Mouse (Mus musculus): ENCODE data around the gene Rpap2. TPM values are rescaled to one million over a fixed set of nuclear protein-coding genes. Genes with fewer than 3 reads are reported as not detected.
A peak's percentile ranks its signal among the peaks of the same experiment; 100 is the strongest.

The Rpap2 gene
- polyA plus RNA-seq, 2 experiments = 2.6 to 6.5 TPM

- DNase-seq (ENCODE audit: low read depth in 3 of 3, low spot score in 3 of 3) (no peak), ATAC-seq (ENCODE audit: insufficient read depth) (no peak)
- H3K4me3 ChIP-seq (ENCODE audit: insufficient read depth in 1 of 2, low read depth in 2 of 2, low read length in 2 of 2) = peak overlapping the region; percentile 42 to 49; a peak in 3 of 4 replicates
- no peaks in the 10 kb centered on the region for H3K36me3 ChIP-seq (replicated peaks; ENCODE audit: control insufficient read depth, insufficient read depth, low read depth)
- 38% methylated on average over 9 of the region's 9 CpGs for WGBS (ENCODE audit: insufficient replicate concordance)
- TF ChIP-seq CTCF (IDR thresholded peaks at IDR 0.05; ENCODE audit: low read depth) (no peak), EP300 (IDR thresholded peaks at IDR 0.05; ENCODE audit: low read depth) (no peak)
- H3K9me3 ChIP-seq (ENCODE audit: control insufficient read depth, low read length) = no peaks in the 10 kb centered on the region
- H3K4me1 ChIP-seq (replicated peaks; ENCODE audit: control insufficient read depth in 2 of 2, insufficient read depth in 2 of 2, low read length in 1 of 2) = peaks cover 0 to 6% of the 10 kb centered on the region in 2 experiments; a peak in 1 of 4 replicates
- H3K27me3 ChIP-seq (ENCODE audit: control insufficient read depth, insufficient read depth, low read length) = peaks cover 13% of the 10 kb centered on the region
- peak overlapping the region; percentile 62 for H3K4me2 ChIP-seq (ENCODE audit: low read depth)
- no peak overlapping the region for H3K27ac ChIP-seq
- H3K9ac ChIP-seq (replicated peaks) = no peak overlapping the region
Observed at GRCm38 (mm10) chr5:107688499-107688866, 91.3 kb downstream of the Rpap2 start.

GRCm38 (mm10) chr5:107695019-107695418 is 97.8 kb downstream of the Rpap2 start:
- Histone ChIP-seq H3K27me3 (ENCODE audit: control insufficient read depth, insufficient read depth, low read length) (no peaks in the 10 kb centered on the region), H3K9ac (replicated peaks) (no peak overlapping the region), H3K9me3 (ENCODE audit: control insufficient read depth, low read length) (no peaks in the 10 kb centered on the region), H3K4me2 (ENCODE audit: low read depth) (no peak overlapping the region), H3K4me3 (ENCODE audit: insufficient read depth in 1 of 2, low read depth in 2 of 2, low read length in 2 of 2) (no peak overlapping the region), H3K27ac (no peak overlapping the region), H3K4me1 (replicated peaks; ENCODE audit: control insufficient read depth in 2 of 2, insufficient read depth in 2 of 2, low read length in 1 of 2) (no peaks in the 10 kb centered on the region), H3K36me3 (replicated peaks; ENCODE audit: control insufficient read depth, insufficient read depth, low read depth) (no peaks in the 10 kb centered on the region)
- TF ChIP-seq EP300 (IDR thresholded peaks at IDR 0.05; ENCODE audit: low read depth) (no peak), CTCF (IDR thresholded peaks at IDR 0.05; ENCODE audit: low read depth) (no peak)
- ATAC-seq (ENCODE audit: insufficient read depth) (no peak), DNase-seq (ENCODE audit: low read depth in 3 of 3, low spot score in 3 of 3) (no peak)
- WGBS (ENCODE audit: insufficient replicate concordance) = 70% methylated on average over 2 of the region's 3 CpGs

GRCm38 (mm10) chr5:107698888-107699287 is 101.7 kb downstream of the Rpap2 start:
- 11% methylated on average over 8 of the region's 8 CpGs for WGBS (ENCODE audit: insufficient replicate concordance)
- Histone ChIP-seq H3K9ac (replicated peaks) (no peak overlapping the region), H3K9me3 (ENCODE audit: control insufficient read depth, low read length) (no peaks in the 10 kb centered on the region), H3K4me2 (ENCODE audit: low read depth) (no peak overlapping the region), H3K36me3 (replicated peaks; ENCODE audit: control insufficient read depth, insufficient read depth, low read depth) (no peaks in the 10 kb centered on the region), H3K4me3 (ENCODE audit: insufficient read depth in 1 of 2, low read depth in 2 of 2, low read length in 2 of 2) (no peak overlapping the region), H3K27ac (no peak overlapping the region), H3K4me1 (replicated peaks; ENCODE audit: control insufficient read depth in 2 of 2, insufficient read depth in 2 of 2, low read length in 1 of 2) (no peaks in the 10 kb centered on the region), H3K27me3 (ENCODE audit: control insufficient read depth, insufficient read depth, low read length) (no peaks in the 10 kb centered on the region)
- no peak for DNase-seq (ENCODE audit: low read depth in 3 of 3, low spot score in 3 of 3)
- no peak for ATAC-seq (ENCODE audit: insufficient read depth)
- no peak for TF ChIP-seq CTCF (IDR thresholded peaks at IDR 0.05; ENCODE audit: low read depth)
- no peak for TF ChIP-seq EP300 (IDR thresholded peaks at IDR 0.05; ENCODE audit: low read depth)

GRCm38 (mm10) chr5:107700873-107701272 is 103.7 kb downstream of the Rpap2 start:
- H3K4me2 ChIP-seq (ENCODE audit: low read depth) = no peak overlapping the region
- 60% methylated on average over 10 of the region's 10 CpGs for whole genome bisulfite sequencing (ENCODE audit: insufficient replicate concordance)
- H3K27ac ChIP-seq = no peak overlapping the region
- no peaks in the 10 kb centered on the region; a peak in 1 of 4 replicates for H3K4me1 ChIP-seq (replicated peaks; ENCODE audit: control insufficient read depth in 2 of 2, insufficient read depth in 2 of 2, low read length in 1 of 2)
- H3K4me3 ChIP-seq (ENCODE audit: insufficient read depth in 1 of 2, low read depth in 2 of 2, low read length in 2 of 2) = no peak overlapping the region
- H3K27me3 ChIP-seq (ENCODE audit: control insufficient read depth, insufficient read depth, low read length) = no peaks in the 10 kb centered on the region
- ATAC-seq (ENCODE audit: insufficient read depth) = no peak
- no peak overlapping the region for H3K9ac ChIP-seq (replicated peaks)
- no peaks in the 10 kb centered on the region for H3K9me3 ChIP-seq (ENCODE audit: control insufficient read depth, low read length)
- DNase-seq (ENCODE audit: low read depth in 3 of 3, low spot score in 3 of 3) = no peak
- TF ChIP-seq CTCF (IDR thresholded peaks at IDR 0.05; ENCODE audit: low read depth) (no peak), EP300 (IDR thresholded peaks at IDR 0.05; ENCODE audit: low read depth) (no peak)
- H3K36me3 ChIP-seq (replicated peaks; ENCODE audit: control insufficient read depth, insufficient read depth, low read depth) = no peaks in the 10 kb centered on the region

GRCm38 (mm10) chr5:107701658-107702057 is 104.5 kb downstream of the Rpap2 start:
- Histone ChIP-seq H3K9ac (replicated peaks) (no peak overlapping the region), H3K4me3 (ENCODE audit: insufficient read depth in 1 of 2, low read depth in 2 of 2, low read length in 2 of 2) (no peak overlapping the region)
- TF ChIP-seq CTCF (IDR thresholded peaks at IDR 0.05; ENCODE audit: low read depth) (no peak), EP300 (IDR thresholded peaks at IDR 0.05; ENCODE audit: low read depth) (no peak)

More at GRCm38 (mm10) chr5:107701658-107702057, 104.5 kb downstream of the Rpap2 start:
- no peaks in the 10 kb centered on the region for H3K36me3 ChIP-seq (replicated peaks; ENCODE audit: control insufficient read depth, insufficient read depth, low read depth)
- no peak overlapping the region for H3K27ac ChIP-seq
- no peak for DNase-seq (ENCODE audit: low read depth in 3 of 3, low spot score in 3 of 3)
- no peak for ATAC-seq (ENCODE audit: insufficient read depth)
- H3K4me2 ChIP-seq (ENCODE audit: low read depth) = no peak overlapping the region
- H3K9me3 ChIP-seq (ENCODE audit: control insufficient read depth, low read length) = no peaks in the 10 kb centered on the region
- H3K27me3 ChIP-seq (ENCODE audit: control insufficient read depth, insufficient read depth, low read length) = no peaks in the 10 kb centered on the region
- 71% methylated on average over 9 of the region's 9 CpGs for WGBS (ENCODE audit: insufficient replicate concordance)
- H3K4me1 ChIP-seq (replicated peaks; ENCODE audit: control insufficient read depth in 2 of 2, insufficient read depth in 2 of 2, low read length in 1 of 2) = no peaks in the 10 kb centered on the region; a peak in 1 of 4 replicates

Measured in liver, embryonic 14.5 days (tissue).